Mouse (Mus musculus) midbrain, embryonic 15.5 days (tissue): Measurements from ENCODE around the gene Slc1a3. TPM values are rescaled to one million over a fixed set of nuclear protein-coding genes. Genes with fewer than 3 reads are reported as not detected.
"Not testable (repeated sequence)": the region's sequence is repeated elsewhere in the genome, so short reads cannot be mapped to it uniquely, and the experiment has no call there.

ENCODE experiments used
- ATAC-seq: fragments of 200-750 bp; cut with Nextera tagmentation; replicated peaks from 2 replicates; pipeline ENCODE4 v1.8.0; 2017; ENCODE audit warnings: moderate TSS enrichment
- H3K27ac ChIP-seq: fragments of 300-500 bp; sonication (generic); 2 replicates; pipeline ENCODE4 v1.5.1; 2015; ENCODE audit warnings: mild to moderate bottlenecking, inconsistent platforms
- H3K27me3 ChIP-seq: fragments of 300-500 bp; sonication (generic); replicated peaks from 2 replicates; pipeline ENCODE4 v1.6.1; 2015; ENCODE audit warnings: inconsistent platforms
- H3K36me3 ChIP-seq: fragments of 300-500 bp; sonication (generic); replicated peaks from 2 replicates; pipeline ENCODE4 v1.6.1; 2015; ENCODE audit warnings: inconsistent platforms
- H3K4me1 ChIP-seq: fragments of 300-500 bp; sonication (generic); 2 replicates; pipeline ENCODE4 v1.6.1; 2015; ENCODE audit warnings: inconsistent platforms
- H3K4me2 ChIP-seq: fragments of 300-500 bp; sonication (generic); 2 replicates; pipeline ENCODE4 v1.6.1; 2015; ENCODE audit warnings: inconsistent platforms, mild to moderate bottlenecking, moderate library complexity
- H3K4me3 ChIP-seq: fragments of 300-500 bp; sonication (generic); 2 replicates; pipeline ENCODE4 v1.5.1; 2015; ENCODE audit warnings: mild to moderate bottlenecking, inconsistent platforms
- H3K9ac ChIP-seq: fragments of 300-500 bp; sonication (generic); 2 replicates; pipeline ENCODE4 v1.6.1; 2015; ENCODE audit warnings: mild to moderate bottlenecking, inconsistent platforms
- H3K9me3 ChIP-seq: fragments of 300-500 bp; sonication (generic); 2 replicates; pipeline ENCODE4 v1.6.1; 2016; ENCODE audit warnings: inconsistent platforms
- WGBS: fragments of 180-500 bp; shearing (Covaris S2); methylation state at CpG from one replicate; pipeline ENCODE4 v1.1.7; 2015; ENCODE audit warnings: mixed read lengths; 5-methylcytosine and 5-hydroxymethylcytosine counted together
- polyA plus RNA-seq: library from polyadenylated mRNA; unstranded; fragments of >200 nt; fragmentation: Nextera tagmentation; extraction: Ambion mirVana; gene quantifications from 2 replicates; pipeline ENCODE4 v1.2.1, GENCODE M21; 2015

Gene Slc1a3
- polyA plus RNA-seq, 1 experiment from 2014 or later: 100 TPM

DNA sequence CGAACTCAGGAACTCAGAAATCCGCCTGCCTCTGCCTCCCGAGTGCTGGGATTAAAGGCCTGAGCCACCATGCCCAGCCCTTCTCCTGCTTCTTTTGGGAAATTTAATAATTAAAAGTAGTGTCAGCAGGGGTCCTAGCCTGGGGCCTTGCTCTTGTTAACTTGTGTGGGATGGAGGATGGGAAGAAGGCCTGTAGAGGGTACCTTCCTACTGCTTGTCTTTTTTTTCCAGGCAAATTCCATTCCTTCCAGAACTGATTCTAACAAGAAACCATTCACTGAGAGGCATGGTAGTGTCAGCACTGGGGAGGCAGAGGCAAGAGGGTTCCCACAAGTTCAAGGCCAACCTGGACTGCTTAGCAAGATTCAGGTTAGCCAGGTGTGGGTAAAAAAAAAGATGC lies 11.2 kb upstream of the Slc1a3 start:
- 0 out of 2 replicates have a peak, but pooled peaks cover 3% of the 10 kb centered on the region for H3K4me1 ChIP-seq
- H3K36me3 ChIP-seq: no peaks in the 10 kb centered on the region
- 95% methylated on average over 3 of the region's 3 CpGs for WGBS
- H3K4me2 ChIP-seq: no peak overlapping the region
- H3K9me3 ChIP-seq: no peaks in the 10 kb centered on the region
- no peak overlapping the region for H3K4me3 ChIP-seq
- ATAC-seq: no peak
- H3K9ac ChIP-seq: no peak overlapping the region
- no peaks in the 10 kb centered on the region for H3K27me3 ChIP-seq
- no peak overlapping the region for H3K27ac ChIP-seq

DNA sequence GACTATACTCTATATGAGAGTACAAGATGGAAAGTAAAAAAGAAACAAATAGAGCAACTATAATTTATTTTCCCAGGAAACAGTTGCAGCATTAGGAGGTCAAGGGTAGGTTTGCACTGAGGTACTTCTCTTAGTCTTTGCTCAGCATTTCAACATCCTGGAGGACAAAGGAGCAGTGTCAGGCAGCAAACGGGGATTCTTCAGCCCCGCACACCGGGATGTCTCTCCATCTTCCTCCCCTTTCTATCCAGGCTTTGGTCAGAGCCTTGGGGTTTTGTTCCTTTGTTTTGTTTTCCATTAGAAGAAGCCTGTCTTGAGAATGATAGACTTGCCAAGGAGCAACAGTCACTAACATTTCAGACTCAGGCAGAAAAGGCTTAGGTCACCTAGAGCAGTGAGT lies 10.4 kb upstream of the Slc1a3 start:
- Histone ChIP-seq H3K27ac (no peak overlapping the region), H3K4me2 (no peak overlapping the region), H3K9me3 (no peaks in the 10 kb centered on the region), H3K9ac (no peak overlapping the region), H3K27me3 (no peaks in the 10 kb centered on the region), H3K36me3 (no peaks in the 10 kb centered on the region), H3K4me3 (no peak overlapping the region), H3K4me1 (peaks cover 6% of the 10 kb centered on the region; the same call in 1 of the 2 replicates)
- ATAC-seq: no peak
- 26% methylated on average over 3 of the region's 3 CpGs for WGBS

DNA sequence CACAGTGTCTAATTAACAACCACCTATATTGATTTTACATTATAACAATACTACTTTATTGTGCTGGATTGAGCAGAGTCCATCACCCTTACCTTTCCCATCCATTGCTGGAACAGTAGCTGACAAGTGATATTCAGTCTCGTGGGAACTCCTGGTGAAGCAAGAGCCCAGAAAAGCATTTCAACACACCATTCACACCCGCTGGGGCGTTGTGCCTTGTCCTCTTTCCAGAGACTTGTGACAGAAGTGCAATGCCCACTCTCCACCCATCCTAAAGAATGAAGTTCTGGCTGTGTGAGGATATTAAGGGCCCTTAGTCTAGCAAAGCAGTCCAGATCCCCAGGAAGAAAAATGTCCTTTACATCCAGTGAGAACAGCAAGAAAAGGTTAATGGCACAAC lies 7.9 kb upstream of the Slc1a3 start:
- Histone ChIP-seq H3K27me3 (no peaks in the 10 kb centered on the region), H3K4me1 (peaks cover 6% of the 10 kb centered on the region; the same call in 1 of the 2 replicates), H3K4me3 (no peak overlapping the region), H3K9ac (no peak overlapping the region), H3K27ac (no peak overlapping the region), H3K36me3 (no peaks in the 10 kb centered on the region), H3K4me2 (no peak overlapping the region), H3K9me3 (no peaks in the 10 kb centered on the region)
- WGBS: 83% methylated on average over 3 of the region's 3 CpGs
- no peak for ATAC-seq

DNA sequence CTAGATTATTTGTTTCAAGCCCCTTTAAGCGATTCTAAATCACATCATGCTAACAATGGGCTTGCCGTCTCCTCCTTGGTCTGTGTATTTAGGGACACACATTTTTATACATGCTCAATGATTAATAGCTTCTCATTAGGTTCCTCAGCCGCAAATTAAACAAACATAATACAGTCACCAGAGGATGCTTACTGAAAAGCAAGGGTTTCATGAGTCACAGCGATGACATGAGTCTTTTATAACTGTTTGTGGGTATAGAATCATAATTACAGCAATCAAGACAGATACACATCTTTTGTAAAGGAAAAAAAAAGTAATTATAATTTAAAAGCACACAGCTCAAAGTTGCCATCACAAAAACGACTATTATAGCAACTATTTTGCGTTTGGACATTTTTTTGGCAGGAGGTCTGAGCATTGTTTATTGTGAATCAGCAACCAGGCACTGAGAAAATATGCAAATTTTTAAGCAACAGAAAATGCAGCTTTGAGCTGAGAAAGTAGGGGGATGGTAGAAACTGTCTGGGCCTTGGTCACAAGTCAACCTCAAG lies 6.5 kb upstream of the Slc1a3 start:
- ATAC-seq: peak; percentile 57; the same call in 1 of the 2 replicates
- WGBS: 21% methylated on average over 6 of the region's 6 CpGs

DNA sequence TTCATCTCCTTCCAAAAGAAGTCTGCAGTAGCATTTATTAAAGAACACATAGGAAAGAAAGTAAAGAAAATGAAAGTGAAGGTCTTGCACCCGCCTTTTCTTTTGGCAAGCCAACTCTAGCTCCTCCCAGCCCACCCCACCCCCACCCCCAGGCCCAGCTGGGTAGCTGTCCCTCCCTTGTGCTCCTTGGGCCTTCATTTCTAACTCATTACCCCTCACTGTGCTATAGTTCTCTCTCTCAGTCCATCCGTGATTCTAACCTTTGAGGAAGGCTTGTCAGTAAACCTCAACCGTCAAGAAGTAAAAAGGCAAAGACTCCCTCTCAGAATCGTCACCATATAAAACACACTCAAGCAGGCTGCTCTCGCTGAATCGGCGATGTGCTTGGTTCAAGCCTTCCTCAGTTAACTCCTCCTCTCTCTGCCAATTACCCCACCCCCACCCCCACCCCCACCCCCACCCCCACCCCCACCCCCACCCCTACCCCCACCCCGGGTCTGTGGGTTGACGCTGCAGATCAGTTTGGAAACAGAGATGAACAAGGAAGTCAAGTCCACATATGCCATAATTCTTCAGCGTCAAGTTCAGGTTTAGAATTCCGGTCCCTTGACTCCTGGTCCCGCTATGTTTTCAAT lies 5.9 kb upstream of the Slc1a3 start:
- H3K4me3 ChIP-seq: no peak overlapping the region
- H3K9ac ChIP-seq: no peak overlapping the region
- 12% methylated on average over 12 of the region's 12 CpGs for WGBS
- ATAC-seq: 0 out of 2 replicates have a peak, but pooled peaks have one; percentile 28
- no peaks in the 10 kb centered on the region; the same call in 1 of the 2 replicates for H3K27me3 ChIP-seq
- peak overlapping the region; percentile 21 for H3K4me2 ChIP-seq
- peaks cover 6% of the 10 kb centered on the region; the same call in 1 of the 2 replicates for H3K4me1 ChIP-seq
- H3K27ac ChIP-seq: no peak overlapping the region
- no peaks in the 10 kb centered on the region for H3K9me3 ChIP-seq
- no peaks in the 10 kb centered on the region for H3K36me3 ChIP-seq

More for the DNA sequence above, 6.5 kb upstream of the Slc1a3 start:
- Histone ChIP-seq H3K4me2 (peak overlapping the region; percentile 21), H3K9me3 (no peaks in the 10 kb centered on the region), H3K27me3 (no peaks in the 10 kb centered on the region), H3K9ac (no peak overlapping the region), H3K27ac (no peak overlapping the region), H3K4me3 (no peak overlapping the region), H3K36me3 (no peaks in the 10 kb centered on the region), H3K4me1 (peaks cover 6% of the 10 kb centered on the region; the same call in 1 of the 2 replicates)

DNA sequence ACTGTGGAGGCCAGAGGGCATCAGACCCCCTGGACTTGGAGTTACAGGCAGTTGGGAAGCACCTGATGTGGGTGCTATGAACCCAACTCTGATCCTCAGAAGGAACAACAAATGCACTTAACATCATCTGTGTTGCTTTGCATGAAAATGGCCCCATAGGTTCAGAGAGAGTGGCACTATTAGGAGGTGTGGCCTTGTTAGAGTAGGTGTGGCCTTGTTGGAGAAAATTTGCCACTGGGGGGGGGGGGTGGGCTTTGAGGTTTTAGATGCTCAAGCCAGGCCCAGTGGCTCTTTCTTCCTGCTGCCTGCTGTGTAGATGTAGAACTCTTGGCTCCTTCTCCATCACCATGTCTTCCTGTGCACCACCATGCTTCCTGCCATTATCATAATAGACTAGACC lies 5.1 kb upstream of the Slc1a3 start:
- no peak overlapping the region for H3K27ac ChIP-seq
- no peak overlapping the region for H3K4me3 ChIP-seq
- no peak overlapping the region for H3K9ac ChIP-seq
- H3K9me3 ChIP-seq: no peaks in the 10 kb centered on the region
- no peak overlapping the region for H3K4me2 ChIP-seq
- H3K4me1 ChIP-seq: peaks cover 10% of the 10 kb centered on the region
- no peaks in the 10 kb centered on the region for H3K36me3 ChIP-seq
- no peaks in the 10 kb centered on the region; the same call in 1 of the 2 replicates for H3K27me3 ChIP-seq
- no peak for ATAC-seq

DNA sequence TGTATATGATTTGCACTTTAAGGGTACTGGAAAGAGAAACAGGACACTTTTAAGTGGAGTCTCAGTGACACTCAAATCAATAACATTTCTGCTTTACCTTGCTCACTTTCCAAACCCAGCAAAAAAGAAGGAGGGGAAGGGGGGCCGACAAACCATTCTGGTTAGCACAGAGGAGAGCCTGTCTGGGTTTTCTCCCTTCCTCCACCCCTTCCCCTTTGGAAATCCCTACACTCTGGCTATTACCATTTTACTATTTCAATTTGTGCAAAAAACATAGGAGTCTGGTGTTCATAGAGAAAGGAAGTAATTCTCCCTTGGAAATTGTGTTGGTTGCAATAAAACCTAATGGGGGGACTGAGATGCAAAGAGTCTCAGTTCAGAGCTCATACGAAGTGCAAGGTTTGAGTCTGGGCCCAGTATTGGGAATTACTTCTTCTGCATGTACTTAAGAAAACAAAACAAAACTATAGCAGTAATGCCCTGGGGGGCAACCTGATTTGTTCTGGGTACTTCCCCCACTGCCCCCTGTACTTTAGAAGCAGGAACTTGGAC lies 1.9 kb upstream of the Slc1a3 start:
- Histone ChIP-seq H3K27ac (no peak overlapping the region), H3K4me1 (peaks cover 17% of the 10 kb centered on the region), H3K27me3 (no peaks in the 10 kb centered on the region; the same call in 1 of the 2 replicates), H3K9ac (no peak overlapping the region), H3K9me3 (no peaks in the 10 kb centered on the region), H3K36me3 (no peaks in the 10 kb centered on the region), H3K4me3 (no peak overlapping the region), H3K4me2 (no peak overlapping the region)
- no peak for ATAC-seq
- WGBS: 80% methylated on average over 2 of the region's 2 CpGs

DNA sequence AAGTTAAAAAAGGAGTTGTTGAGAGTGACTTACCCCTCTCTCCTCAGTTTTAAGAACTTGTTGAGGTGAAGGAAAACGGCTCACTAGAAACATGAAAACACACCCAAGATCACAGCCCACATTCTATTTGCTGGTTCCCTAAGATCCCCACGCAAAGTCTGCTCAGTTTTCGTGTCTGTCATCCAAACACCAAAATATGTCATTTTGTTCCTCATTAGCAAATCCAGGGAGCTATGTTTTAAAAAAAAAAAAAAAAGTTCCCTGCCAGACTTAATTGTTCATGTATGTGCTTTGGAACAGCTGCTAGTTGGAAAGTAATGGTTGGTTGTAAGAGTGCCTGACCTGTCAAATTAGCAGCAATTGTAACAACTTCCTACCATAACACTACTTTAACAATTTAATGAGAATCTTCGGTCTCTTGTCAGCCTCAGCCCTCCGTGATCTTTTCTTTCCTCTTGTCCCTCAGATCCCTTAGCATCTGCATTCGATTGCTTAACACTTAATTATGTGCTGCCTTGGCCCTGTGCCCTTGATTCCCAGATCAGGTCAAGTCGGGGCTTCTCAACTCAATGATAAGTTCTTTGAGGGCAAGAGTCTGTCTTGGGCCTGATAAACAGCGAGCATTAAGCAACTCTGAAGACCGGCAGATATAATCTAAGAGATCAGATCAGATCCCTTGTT lies 1.2 kb upstream of the Slc1a3 start:
- Histone ChIP-seq H3K4me3 (no peak overlapping the region), H3K27ac (no peak overlapping the region), H3K27me3 (no peaks in the 10 kb centered on the region; the same call in 1 of the 2 replicates), H3K9ac (no peak overlapping the region), H3K4me2 (no peak overlapping the region), H3K36me3 (no peaks in the 10 kb centered on the region), H3K9me3 (no peaks in the 10 kb centered on the region), H3K4me1 (peaks cover 14% of the 10 kb centered on the region)
- no peak for ATAC-seq
- WGBS: 68% methylated on average over 9 of the region's 9 CpGs

DNA sequence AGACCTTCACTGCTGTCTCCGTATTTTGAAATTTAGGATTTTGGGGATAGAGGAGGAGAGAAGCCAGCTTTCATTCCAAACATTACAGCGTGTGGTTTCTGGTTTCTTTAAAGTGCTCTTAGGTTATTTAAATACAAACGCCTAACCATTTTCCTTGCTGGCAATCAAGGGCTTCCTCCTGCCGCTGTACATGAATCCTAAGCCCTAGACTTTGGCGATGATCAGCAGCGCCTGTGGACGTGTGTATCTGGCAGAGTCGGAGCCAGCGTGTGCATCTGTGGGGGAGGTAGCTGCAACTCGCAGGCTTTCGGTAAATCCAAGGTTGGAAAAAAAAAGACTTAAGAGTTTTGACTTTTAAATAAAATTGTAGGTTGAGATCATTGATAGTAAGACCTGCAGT lies 986 bp downstream of the Slc1a3 start:
- WGBS: 2% methylated on average over 11 of the region's 11 CpGs
- Histone ChIP-seq H3K4me1 (peaks cover 11% of the 10 kb centered on the region), H3K9me3 (no peaks in the 10 kb centered on the region), H3K36me3 (no peaks in the 10 kb centered on the region), H3K27ac (no peak overlapping the region), H3K4me2 (peak overlapping the region; percentile 92), H3K9ac (peak overlapping the region; percentile 52; the same call in 1 of the 2 replicates), H3K27me3 (no peaks in the 10 kb centered on the region; the same call in 1 of the 2 replicates), H3K4me3 (peak overlapping the region; percentile 57)
- peak; percentile 77; the same call in 1 of the 2 replicates for ATAC-seq

DNA sequence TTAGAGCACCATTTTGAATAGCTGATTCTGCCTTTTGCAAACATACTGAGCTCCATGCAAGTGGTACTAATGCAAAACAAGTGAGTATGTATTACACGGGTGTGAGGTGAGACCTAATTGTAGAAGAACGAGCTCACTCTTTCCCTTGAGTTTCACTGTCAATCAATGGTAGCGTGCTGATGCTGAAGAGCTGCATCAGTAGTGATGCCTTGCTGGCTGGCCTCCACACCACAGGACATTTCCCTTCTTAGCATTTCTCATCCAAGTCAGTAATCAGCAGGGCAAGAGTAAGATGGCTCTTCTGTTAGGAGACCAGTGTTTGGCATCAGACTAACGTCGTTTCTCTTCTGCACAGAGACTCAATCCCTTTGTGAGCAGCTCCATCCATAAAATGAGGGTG lies 4.0 kb downstream of the Slc1a3 start:
- H3K4me3 ChIP-seq: no peak overlapping the region
- no peaks in the 10 kb centered on the region for H3K36me3 ChIP-seq
- ATAC-seq: no peak
- no peaks in the 10 kb centered on the region; the same call in 1 of the 2 replicates for H3K27me3 ChIP-seq
- H3K9ac ChIP-seq: no peak overlapping the region
- 0 out of 2 replicates have a peak overlapping the region, but pooled peaks have one; percentile 24 for H3K27ac ChIP-seq
- peaks cover 11% of the 10 kb centered on the region for H3K4me1 ChIP-seq
- H3K4me2 ChIP-seq: 0 out of 2 replicates have a peak overlapping the region, but pooled peaks have one; percentile 3
- 81% methylated on average over 5 of the region's 5 CpGs for WGBS
- H3K9me3 ChIP-seq: no peaks in the 10 kb centered on the region

DNA sequence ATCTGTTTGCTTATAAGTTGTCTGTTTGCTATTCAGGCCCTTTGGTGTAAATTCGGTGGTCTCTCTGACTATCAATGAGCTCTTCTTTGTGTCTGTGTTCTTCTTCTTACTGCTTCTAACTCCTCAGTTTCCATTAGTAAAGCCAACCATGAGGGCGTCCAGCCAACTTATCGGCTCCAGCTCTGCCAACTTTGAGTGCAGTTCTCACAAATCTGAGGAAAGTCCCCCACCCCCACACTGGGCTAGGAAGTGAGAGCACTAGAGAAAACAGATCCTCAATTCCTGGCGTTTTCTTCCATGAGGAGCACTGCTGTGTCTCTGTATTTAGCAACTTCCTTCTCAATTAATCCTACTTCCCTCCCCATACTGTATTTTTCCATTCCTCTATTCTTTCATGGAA lies 4.4 kb downstream of the Slc1a3 start:
- 0 out of 2 replicates have a peak overlapping the region, but pooled peaks have one; percentile 3 for H3K4me2 ChIP-seq
- no peaks in the 10 kb centered on the region for H3K36me3 ChIP-seq
- 71% methylated on average over 4 of the region's 4 CpGs for WGBS
- H3K9ac ChIP-seq: no peak overlapping the region
- H3K4me3 ChIP-seq: no peak overlapping the region
- no peaks in the 10 kb centered on the region for H3K27me3 ChIP-seq
- no peaks in the 10 kb centered on the region for H3K9me3 ChIP-seq
- ATAC-seq: no peak
- 0 out of 2 replicates have a peak overlapping the region, but pooled peaks have one; percentile 24 for H3K27ac ChIP-seq
- H3K4me1 ChIP-seq: peaks cover 11% of the 10 kb centered on the region

DNA sequence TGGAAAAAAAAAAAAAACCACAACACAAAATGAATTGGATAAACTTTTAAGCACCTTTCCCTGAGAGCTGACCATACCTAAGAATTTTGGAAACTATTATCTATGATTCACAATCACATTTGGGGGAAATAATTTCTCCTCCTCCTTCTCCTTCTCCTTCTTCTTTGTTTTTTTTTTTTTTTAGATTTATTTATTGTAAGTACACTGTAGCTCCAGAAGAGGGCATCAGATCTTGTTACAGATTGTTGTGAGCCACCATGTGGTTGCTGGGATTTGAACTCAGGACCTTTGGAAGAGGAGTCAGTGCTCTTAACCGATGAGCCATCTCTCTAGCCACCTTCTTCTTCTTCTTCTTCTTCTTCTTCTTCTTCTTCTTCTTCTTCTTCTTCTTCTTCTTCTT lies 5.0 kb downstream of the Slc1a3 start:
- H3K4me2 ChIP-seq, H3K27me3 ChIP-seq, ATAC-seq, H3K9me3 ChIP-seq, H3K36me3 ChIP-seq, H3K27ac ChIP-seq, H3K4me1 ChIP-seq, H3K9ac ChIP-seq, H3K4me3 ChIP-seq: not testable (repeated sequence)
- 94% methylated on average over 1 of the region's 1 CpGs for WGBS
